Mouse (Mus musculus) liver, adult 2 months (tissue): ENCODE measurements around the gene Gm45799. TPM values are rescaled to one million over a fixed set of nuclear protein-coding genes. Genes with fewer than 3 reads are reported as not detected.

Source experiments
- DNase-seq: peaks from one replicate; pipeline ENCODE4 v3.0.0-alpha.2; 2011; ENCODE audit warnings: low read depth, low spot score; ENCODE audit errors: extremely low read depth
- H3K27ac ChIP-seq: fragments of 200-500 bp; replicated peaks from 2 replicates; pipeline ENCODE4 v1.5.1; 2012; ENCODE audit warnings: low read depth, mild to moderate bottlenecking, control low read depth, inconsistent platforms, low read length; ENCODE audit not compliant: insufficient read depth
- H3K27me3 ChIP-seq: fragments of 200-500 bp; 2 replicates; pipeline ENCODE4 v1.6.1; 2012; ENCODE audit warnings: mild to moderate bottlenecking, moderate library complexity, low read length, inconsistent platforms; ENCODE audit not compliant: control insufficient read depth, insufficient read depth
- H3K36me3 ChIP-seq: fragments of 200-500 bp; 2 replicates; pipeline ENCODE4 v1.6.1; 2012; ENCODE audit warnings: low read length, inconsistent platforms; ENCODE audit not compliant: control insufficient read depth, insufficient read depth
- H3K4me1 ChIP-seq: fragments of 200-500 bp; 2 replicates; pipeline ENCODE4 v1.6.1; 2011; ENCODE audit warnings: low read length; ENCODE audit not compliant: control insufficient read depth, insufficient read depth
- H3K4me3 ChIP-seq: fragments of 200-500 bp; 2 replicates; pipeline ENCODE4 v1.5.1; 2011; ENCODE audit warnings: low read depth, mild to moderate bottlenecking, control low read depth, low read length, moderate library complexity; ENCODE audit not compliant: insufficient read depth
- H3K79me2 ChIP-seq: fragments of 200-500 bp; 2 replicates; pipeline ENCODE4 v1.6.1; 2012; ENCODE audit warnings: inconsistent platforms, mild to moderate bottlenecking, low read length, moderate library complexity; ENCODE audit not compliant: control insufficient read depth, insufficient read depth
- H3K9ac ChIP-seq: fragments of 200-500 bp; 2 replicates; pipeline ENCODE4 v1.6.1; 2012; ENCODE audit warnings: low read depth, mild to moderate bottlenecking, control low read depth, inconsistent platforms, low read length
- CTCF ChIP-seq: fragments of 200-500 bp; IDR thresholded peaks from 2 replicates; pipeline ENCODE4 v1.5.1; 2011; ENCODE audit warnings: low read depth, low read length, control low read depth
- POLR2A ChIP-seq: fragments of 200-500 bp; IDR thresholded peaks from 2 replicates; pipeline ENCODE4 v1.6.1; 2011; ENCODE audit warnings: low read length, control low read depth; ENCODE audit not compliant: insufficient read depth; ENCODE audit errors: extremely low read depth
- WGBS: fragments of 180-500 bp; shearing (Covaris S2); methylation state at CpG from one replicate; pipeline ENCODE4 v1.1.7; 2018; 5-methylcytosine and 5-hydroxymethylcytosine counted together
- polyA plus RNA-seq: library from polyadenylated mRNA; depleted of rRNA; stranded (reverse); fragments of >200 nt; gene quantifications from 2 replicates; pipeline ENCODE4 v1.2.3, GENCODE M21; 2012
- total RNA-seq: library from RNA; depleted of rRNA; stranded (reverse); fragments of >200 nt; gene quantifications from 2 replicates; pipeline ENCODE4 v1.2.3, GENCODE M21; 2014

Gm45799 gene
- total and polyA plus RNA-seq, 2 experiments, result 28.6 to 136 TPM

DNA sequence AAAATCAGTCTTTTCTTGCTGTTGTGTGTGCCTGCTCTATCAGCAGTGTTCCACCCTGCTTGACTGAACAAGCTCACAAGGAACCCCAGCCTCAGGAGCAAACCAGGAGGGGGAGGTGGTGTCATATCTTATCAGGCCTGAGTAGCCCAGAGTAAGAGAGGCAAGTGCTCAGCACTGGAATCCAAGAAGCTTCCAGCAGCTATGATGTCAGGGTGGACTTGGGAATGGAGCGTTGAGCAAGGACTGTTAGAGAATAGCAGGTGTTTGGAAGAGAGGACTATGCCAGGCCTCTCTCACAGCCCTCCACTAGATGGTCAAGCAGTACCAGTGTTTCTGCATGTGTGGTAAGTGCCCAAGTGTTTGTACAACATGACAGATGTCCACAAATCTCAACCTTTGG, 24.6 kb upstream of the Gm45799 start:
- H3K36me3 ChIP-seq, result peaks cover 28% of the 10 kb centered on the region
- WGBS, result 30% methylated on average over 1 of the region's 1 CpGs
- H3K27me3 ChIP-seq, result no peaks in the 10 kb centered on the region
- H3K4me3 ChIP-seq, result no peak overlapping the region
- peaks cover 3% of the 10 kb centered on the region; the same call in 1 of the 2 replicates for H3K4me1 ChIP-seq
- H3K27ac ChIP-seq, result no peak overlapping the region; the same call in 1 of the 2 replicates
- DNase-seq, result peak; percentile 73
- H3K79me2 ChIP-seq, result no peaks in the 10 kb centered on the region
- TF ChIP-seq CTCF, result no peak
- TF ChIP-seq POLR2A, result no peak
- H3K9ac ChIP-seq, result no peak overlapping the region

GRCm38 (mm10) chr7:105616561-105616960, 23.8 kb upstream of the Gm45799 start:
- H3K9ac ChIP-seq, result no peak overlapping the region
- H3K4me1 ChIP-seq, result peaks cover 3% of the 10 kb centered on the region; the same call in 1 of the 2 replicates
- no peaks in the 10 kb centered on the region for H3K79me2 ChIP-seq
- peak; percentile 54 for DNase-seq
- H3K4me3 ChIP-seq, result no peak overlapping the region
- no peak overlapping the region for H3K27ac ChIP-seq
- H3K36me3 ChIP-seq, result peaks cover 23% of the 10 kb centered on the region
- H3K27me3 ChIP-seq, result no peaks in the 10 kb centered on the region
- 65% methylated on average over 6 of the region's 6 CpGs for WGBS
- TF ChIP-seq CTCF (no peak), POLR2A (no peak)

GRCm38 (mm10) chr7:105617810-105618209, 22.5 kb upstream of the Gm45799 start:
- H3K9ac ChIP-seq, result no peak overlapping the region
- 97% methylated on average over 22 of the region's 22 CpGs for WGBS
- no peaks in the 10 kb centered on the region for H3K27me3 ChIP-seq
- H3K4me3 ChIP-seq, result no peak overlapping the region
- H3K4me1 ChIP-seq, result peaks cover 3% of the 10 kb centered on the region; the same call in 1 of the 2 replicates
- H3K27ac ChIP-seq, result no peak overlapping the region
- DNase-seq, result no peak
- peaks cover 20% of the 10 kb centered on the region for H3K36me3 ChIP-seq
- TF ChIP-seq CTCF, result no peak
- no peak for TF ChIP-seq POLR2A
- H3K79me2 ChIP-seq, result no peaks in the 10 kb centered on the region

- peaks cover 27% of the 10 kb centered on the region for H3K36me3 ChIP-seq
- no peaks in the 10 kb centered on the region for H3K79me2 ChIP-seq
- DNase-seq, result no peak
- 62% methylated on average over 3 of the region's 3 CpGs for WGBS
- TF ChIP-seq POLR2A, result no peak
- TF ChIP-seq CTCF, result no peak
- H3K27ac ChIP-seq, result no peak overlapping the region
- no peak overlapping the region for H3K9ac ChIP-seq
- no peaks in the 10 kb centered on the region for H3K27me3 ChIP-seq
- H3K4me1 ChIP-seq, result peaks cover 3% of the 10 kb centered on the region; the same call in 1 of the 2 replicates
- H3K4me3 ChIP-seq, result no peak overlapping the region
These were observed 20.7 kb upstream of the Gm45799 start for GRCm38 (mm10) chr7:105619701-105620100.

DNA sequence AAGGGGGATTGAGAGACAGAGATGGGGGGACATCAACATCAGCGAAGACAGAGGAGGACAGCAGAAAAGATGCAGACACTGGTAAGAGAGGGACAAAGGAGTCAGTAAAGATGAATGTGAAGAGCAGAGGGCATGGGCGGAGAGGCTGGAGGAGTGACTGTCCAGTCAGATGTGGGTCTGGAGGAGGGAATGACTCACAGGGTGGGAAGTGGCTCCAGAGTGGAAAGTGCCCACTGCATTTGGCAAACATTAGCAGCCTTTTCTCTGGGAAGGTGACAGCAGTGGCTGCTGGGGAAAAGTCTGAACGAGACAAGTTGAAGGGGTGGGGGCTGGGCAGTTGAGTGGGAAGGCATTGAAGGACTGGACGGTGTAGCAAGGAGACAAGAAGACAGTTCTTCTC, 19.3 kb upstream of the Gm45799 start:
- Histone ChIP-seq H3K79me2 (no peaks in the 10 kb centered on the region), H3K27me3 (no peaks in the 10 kb centered on the region), H3K27ac (no peak overlapping the region), H3K4me1 (peaks cover 3% of the 10 kb centered on the region; the same call in 1 of the 2 replicates), H3K36me3 (peaks cover 26% of the 10 kb centered on the region), H3K4me3 (no peak overlapping the region), H3K9ac (no peak overlapping the region)
- WGBS, result 87% methylated on average over 4 of the region's 4 CpGs
- no peak for DNase-seq
- no peak for TF ChIP-seq POLR2A
- TF ChIP-seq CTCF, result no peak

DNA sequence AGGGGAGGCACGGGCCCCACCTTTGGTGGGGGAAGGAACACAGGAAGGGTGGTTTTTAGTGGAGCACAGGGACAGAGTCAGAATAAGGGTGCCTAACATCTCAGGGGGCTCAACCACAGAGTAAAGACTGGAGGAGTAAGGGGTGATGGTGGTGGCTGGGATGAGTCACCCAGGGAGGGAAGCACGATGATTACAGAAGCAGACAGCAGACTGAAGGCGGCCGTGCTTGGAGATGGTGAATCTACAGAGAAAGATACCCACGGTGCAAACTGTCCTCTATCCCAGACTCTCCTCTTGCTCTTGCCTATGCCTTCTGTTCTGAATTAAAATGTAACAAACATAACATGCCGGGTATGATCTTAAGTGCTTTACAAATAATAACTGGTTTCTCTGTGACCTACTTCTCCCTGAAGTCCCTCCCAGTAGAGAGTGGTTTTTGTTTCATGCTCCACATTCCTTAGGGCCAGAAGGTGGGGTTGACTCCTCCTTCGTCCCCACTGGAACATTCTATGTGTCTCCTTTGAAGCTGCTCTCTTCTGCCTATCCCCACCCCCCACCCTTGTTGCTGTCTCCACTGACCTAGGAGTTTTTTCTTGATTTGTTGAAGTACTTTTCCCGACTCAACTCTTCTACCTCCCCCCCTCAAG, 18.6 kb upstream of the Gm45799 start:
- H3K27me3 ChIP-seq, result no peaks in the 10 kb centered on the region
- peaks cover 24% of the 10 kb centered on the region for H3K36me3 ChIP-seq
- H3K4me3 ChIP-seq, result no peak overlapping the region
- H3K4me1 ChIP-seq, result peaks cover under 1% of the 10 kb centered on the region; the same call in 1 of the 2 replicates
- no peaks in the 10 kb centered on the region for H3K79me2 ChIP-seq
- H3K27ac ChIP-seq, result no peak overlapping the region
- TF ChIP-seq POLR2A, result no peak
- TF ChIP-seq CTCF, result no peak
- no peak overlapping the region for H3K9ac ChIP-seq
- DNase-seq, result no peak
- 78% methylated on average over 8 of the region's 8 CpGs for WGBS
